Mouse (Mus musculus) heart, postnatal 0 days (tissue): ENCODE data around the gene Mcoln3. TPM values are rescaled to one million over a fixed set of nuclear protein-coding genes. Genes with fewer than 3 reads are reported as not detected.

ENCODE experiments used
- ATAC-seq: fragments of 200-750 bp; cut with Nextera tagmentation; 2 replicates; pipeline ENCODE4 v1.8.0; 2017; ENCODE audit warnings: low read depth, moderate number of reproducible peaks, moderate library complexity; ENCODE audit not compliant: insufficient read depth
- DNase-seq: peaks from one replicate; pipeline ENCODE4 v3.0.0-alpha.2; 2016; ENCODE audit warnings: low spot score
- H3K27ac ChIP-seq: fragments of 300-500 bp; sonication (generic); 2 replicates; pipeline ENCODE4 v1.5.1; 2014; ENCODE audit warnings: low read depth, mild to moderate bottlenecking
- H3K27me3 ChIP-seq: fragments of 300-500 bp; sonication (generic); 2 replicates; pipeline ENCODE4 v1.6.1; 2014; ENCODE audit warnings: low read length, mixed read lengths; ENCODE audit not compliant: control insufficient read depth, insufficient read depth
- H3K36me3 ChIP-seq: fragments of 300-500 bp; sonication (generic); replicated peaks from 2 replicates; pipeline ENCODE4 v1.6.1; 2014; ENCODE audit warnings: low read length, mixed read lengths; ENCODE audit not compliant: control insufficient read depth, insufficient read depth
- H3K4me1 ChIP-seq: fragments of 300-500 bp; sonication (generic); 2 replicates; pipeline ENCODE4 v1.6.1; 2014; ENCODE audit warnings: antibody characterized with exemption; ENCODE audit not compliant: control insufficient read depth, insufficient read depth
- H3K4me2 ChIP-seq: fragments of 300-500 bp; sonication (generic); 2 replicates; pipeline ENCODE4 v1.6.1; 2014; ENCODE audit warnings: low read depth, mild to moderate bottlenecking, low read length, moderate library complexity
- H3K4me3 ChIP-seq: fragments of 300-500 bp; sonication (generic); 2 replicates; pipeline ENCODE4 v1.5.1; 2014; ENCODE audit warnings: low read depth, low read length
- H3K9ac ChIP-seq: fragments of 300-500 bp; sonication (generic); replicated peaks from 2 replicates; pipeline ENCODE4 v1.6.1; 2014; ENCODE audit warnings: low read depth, low read length, mixed read lengths
- H3K9me3 ChIP-seq: fragments of 300-500 bp; sonication (generic); replicated peaks from 2 replicates; pipeline ENCODE4 v1.6.1; 2016; ENCODE audit warnings: low read length; ENCODE audit not compliant: control insufficient read depth
- CTCF ChIP-seq: IDR thresholded peaks from 2 replicates; pipeline ENCODE4 v1.5.1; 2016; ENCODE audit warnings: antibody characterized with exemption, control low read depth, low read depth
- EP300 ChIP-seq: IDR thresholded peaks from 2 replicates; pipeline ENCODE4 v1.6.1; 2016; ENCODE audit warnings: antibody characterized with exemption, low read depth
- WGBS: fragments of 180-500 bp; shearing (Covaris S2); extraction: QIAGEN DNeasy Blood & Tissue Kit; methylation state at CpG from one replicate; pipeline ENCODE4 v1.1.7; 2014; 5-methylcytosine and 5-hydroxymethylcytosine counted together
- polyA plus RNA-seq: library from polyadenylated mRNA; unstranded; fragments of >200 nt; fragmentation: Nextera tagmentation; extraction: Ambion mirVana; gene quantifications from 2 replicates; pipeline ENCODE4 v1.2.1, GENCODE M21; 2015
- total RNA-seq: library from RNA; depleted of rRNA; stranded (reverse); fragments of >200 nt; gene quantifications from 2 replicates; pipeline ENCODE4 v1.2.3, GENCODE M21; 2014; ENCODE audit warnings: low replicate concordance

Mcoln3 gene
- total and polyA plus RNA-seq, 2 experiments from 2014 or later: 0.20 TPM; not detected in 1

- Histone ChIP-seq H3K4me2 (no peak overlapping the region), H3K4me1 (peaks cover 3% of the 10 kb centered on the region; the same call in 1 of the 2 replicates), H3K9ac (no peak overlapping the region), H3K36me3 (no peaks in the 10 kb centered on the region), H3K9me3 (no peaks in the 10 kb centered on the region), H3K27me3 (peaks cover 11% of the 10 kb centered on the region; the same call in 1 of the 2 replicates), H3K4me3 (no peak overlapping the region), H3K27ac (no peak overlapping the region)
- no peak for DNase-seq
- no peak for TF ChIP-seq CTCF
- TF ChIP-seq EP300: no peak
- no peak for ATAC-seq
- 54% methylated on average over 5 of the region's 5 CpGs for WGBS
Measured at GRCm38 (mm10) chr3:146146131-146146530, 28.9 kb downstream of the Mcoln3 start.

DNA sequence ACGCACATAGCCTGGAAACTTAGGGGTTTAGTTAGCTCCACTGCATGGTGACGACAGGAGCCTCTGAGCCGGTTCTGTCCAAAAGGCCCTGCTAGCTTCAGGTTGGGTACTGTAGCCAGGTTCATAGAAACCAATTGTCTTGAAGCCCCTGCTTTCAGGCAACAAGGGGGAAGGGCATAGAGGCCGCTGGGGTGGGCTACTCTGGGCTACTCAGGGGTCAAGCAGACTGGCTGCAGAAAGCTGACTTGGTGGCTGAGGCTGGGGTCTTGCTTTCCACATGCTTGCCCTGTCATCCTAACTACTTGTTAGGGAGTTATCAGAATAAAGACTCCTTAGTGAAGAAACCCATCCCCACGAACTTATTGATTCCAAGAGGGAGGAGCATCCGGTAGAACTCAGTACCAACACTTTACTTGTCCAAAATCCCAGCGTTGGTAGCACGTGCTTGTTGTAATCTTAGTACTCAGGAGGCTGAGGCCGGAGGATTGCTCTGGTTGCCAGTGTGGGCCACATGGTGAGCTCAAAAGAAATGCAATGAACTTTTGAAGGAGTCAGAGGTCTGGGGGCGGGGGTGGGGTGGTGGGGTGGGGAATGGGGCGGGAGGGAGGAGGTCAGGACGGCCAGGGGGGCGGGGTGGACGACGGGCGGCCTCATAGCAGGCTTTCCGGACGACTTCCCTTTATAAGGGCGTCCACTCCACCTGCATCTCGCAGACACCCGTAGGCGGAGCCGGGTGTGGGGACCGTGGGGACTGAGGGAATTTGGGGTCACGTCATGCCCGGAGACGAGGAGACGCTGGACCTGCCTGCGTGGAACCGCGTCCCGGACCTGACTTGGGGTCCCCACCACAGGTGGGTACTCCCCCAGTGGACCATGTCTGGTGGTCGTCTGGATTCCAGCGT lies 32.2 kb downstream of the Mcoln3 start, which contains the start of gene Mcoln2:
Gene Mcoln2 (plus strand): TSS at position 678 of the 902 bp plus-strand sequence.
- no peak for TF ChIP-seq CTCF
- no peak for TF ChIP-seq EP300
- peak within 1 kb of the TSS; percentile 53 for H3K4me3 ChIP-seq
- H3K27me3 ChIP-seq: peaks cover 15% of the 10 kb centered on the region; the same call in 1 of the 2 replicates
- ATAC-seq: peak; percentile 40; the same call in 1 of the 2 replicates
- 0 out of 2 replicates have a peak within 1 kb of the TSS, but pooled peaks have one; percentile 18 for H3K9ac ChIP-seq
- peaks cover 3% of the 10 kb centered on the region; the same call in 1 of the 2 replicates for H3K4me1 ChIP-seq
- no peak within 1 kb of the TSS for H3K27ac ChIP-seq
- H3K9me3 ChIP-seq: no peaks in the 10 kb centered on the region
- H3K36me3 ChIP-seq: no peaks in the 10 kb centered on the region
- peak within 1 kb of the TSS; percentile 71 for H3K4me2 ChIP-seq
- DNase-seq: no peak
- 17% methylated on average over 34 of the region's 34 CpGs for WGBS

- Histone ChIP-seq H3K9me3 (no peaks in the 10 kb centered on the region), H3K27ac (no peak overlapping the region), H3K4me2 (peak overlapping the region; percentile 71), H3K9ac (0 out of 2 replicates have a peak overlapping the region, but pooled peaks have one; percentile 18), H3K27me3 (peaks cover 15% of the 10 kb centered on the region; the same call in 1 of the 2 replicates), H3K4me1 (peaks cover 3% of the 10 kb centered on the region; the same call in 1 of the 2 replicates), H3K4me3 (peak overlapping the region; percentile 53), H3K36me3 (no peaks in the 10 kb centered on the region)
- TF ChIP-seq EP300 (no peak), CTCF (no peak)
- ATAC-seq: peak; percentile 68
- DNase-seq: peak; percentile 12
- WGBS: 1% methylated on average over 26 of the region's 26 CpGs
Measured at GRCm38 (mm10) chr3:146150058-146150400, 32.8 kb downstream of the Mcoln3 start.

DNA sequence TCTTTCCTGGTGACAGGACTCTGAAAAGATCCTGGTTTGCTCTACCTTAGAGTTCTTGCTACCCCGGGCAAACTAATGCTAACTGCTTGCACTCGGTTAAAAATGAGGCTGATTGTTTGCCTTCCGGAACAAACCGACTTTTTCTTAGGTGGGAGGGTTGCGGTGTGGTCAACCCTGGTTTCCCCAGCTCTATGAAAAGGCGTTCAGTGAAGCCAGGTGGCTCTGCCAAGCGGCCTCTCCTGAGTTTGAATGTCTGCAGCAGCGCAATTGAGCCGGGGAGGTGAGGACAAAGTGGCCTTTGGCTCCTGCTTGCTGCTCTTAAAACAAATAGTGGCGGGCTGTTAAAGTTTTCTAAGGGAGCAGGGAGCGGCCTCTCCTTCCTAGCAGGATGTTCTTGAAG lies 33.3 kb downstream of the Mcoln3 start:
- Histone ChIP-seq H3K27me3 (peaks cover 15% of the 10 kb centered on the region; the same call in 1 of the 2 replicates), H3K4me2 (peak overlapping the region; percentile 71), H3K4me3 (peak overlapping the region; percentile 53), H3K9ac (no peak overlapping the region), H3K4me1 (peaks cover 3% of the 10 kb centered on the region; the same call in 1 of the 2 replicates), H3K9me3 (no peaks in the 10 kb centered on the region), H3K36me3 (no peaks in the 10 kb centered on the region), H3K27ac (no peak overlapping the region)
- no peak for DNase-seq
- 30% methylated on average over 11 of the region's 11 CpGs for WGBS
- TF ChIP-seq EP300 (no peak), CTCF (no peak)
- ATAC-seq: no peak

- WGBS: 95% methylated on average over 10 of the region's 10 CpGs
- Histone ChIP-seq H3K36me3 (no peaks in the 10 kb centered on the region), H3K4me2 (no peak overlapping the region), H3K27ac (no peak overlapping the region; the same call in 1 of the 2 replicates), H3K27me3 (peaks cover 15% of the 10 kb centered on the region; the same call in 1 of the 2 replicates), H3K4me1 (peaks cover 3% of the 10 kb centered on the region; the same call in 1 of the 2 replicates), H3K9me3 (no peaks in the 10 kb centered on the region), H3K4me3 (no peak overlapping the region), H3K9ac (no peak overlapping the region)
- TF ChIP-seq EP300: no peak
- TF ChIP-seq CTCF: no peak
- DNase-seq (no peak), ATAC-seq (no peak)
Measured at GRCm38 (mm10) chr3:146151328-146151727, 34.1 kb downstream of the Mcoln3 start.
